Mouse (Mus musculus) hindbrain, postnatal 0 days (tissue): ENCODE results near the gene Cul7. TPM values are rescaled to one million over a fixed set of nuclear protein-coding genes. Genes with fewer than 3 reads are reported as not detected.

Source experiments
- ATAC-seq: fragments of 200-750 bp; cut with Nextera tagmentation; 2 replicates; pipeline ENCODE4 v1.8.0; 2017; ENCODE audit warnings: mild to moderate bottlenecking, moderate TSS enrichment, moderate library complexity
- DNase-seq: peaks from one replicate; pipeline ENCODE4 v3.0.0-alpha.2; 2015; ENCODE audit warnings: low spot score
- H3K27ac ChIP-seq: fragments of 300-500 bp; sonication (generic); 2 replicates; pipeline ENCODE4 v1.5.1; 2014; ENCODE audit warnings: mild to moderate bottlenecking
- H3K27me3 ChIP-seq: fragments of 300-500 bp; sonication (generic); 2 replicates; pipeline ENCODE4 v1.6.1; 2014; ENCODE audit warnings: low read length, mixed read lengths; ENCODE audit not compliant: insufficient read depth
- H3K36me3 ChIP-seq: fragments of 300-500 bp; sonication (generic); 2 replicates; pipeline ENCODE4 v1.6.1; 2014; ENCODE audit warnings: low read length, mixed read lengths; ENCODE audit not compliant: insufficient read depth
- H3K4me1 ChIP-seq: fragments of 300-500 bp; sonication (generic); 2 replicates; pipeline ENCODE4 v1.6.1; 2014; ENCODE audit warnings: antibody characterized with exemption, low read length, mixed read lengths; ENCODE audit not compliant: insufficient read depth
- H3K4me2 ChIP-seq: fragments of 300-500 bp; sonication (generic); 2 replicates; pipeline ENCODE4 v1.6.1; 2014; ENCODE audit warnings: low read depth, mild to moderate bottlenecking, low read length, moderate library complexity, mixed read lengths
- H3K4me3 ChIP-seq: fragments of 300-500 bp; sonication (generic); 2 replicates; pipeline ENCODE4 v1.5.1; 2014; ENCODE audit warnings: low read length
- H3K9ac ChIP-seq: fragments of 300-500 bp; sonication (generic); replicated peaks from 2 replicates; pipeline ENCODE4 v1.6.1; 2014; ENCODE audit warnings: mild to moderate bottlenecking, low read length, moderate library complexity, mixed read lengths
- H3K9me3 ChIP-seq: fragments of 300-500 bp; sonication (generic); 2 replicates; pipeline ENCODE4 v1.6.1; 2016; ENCODE audit warnings: low read length, mixed read lengths
- CTCF ChIP-seq: IDR thresholded peaks from 2 replicates; pipeline ENCODE4 v1.5.1; 2016; ENCODE audit warnings: antibody characterized with exemption, control low read depth, low read depth
- WGBS: fragments of 180-500 bp; shearing (Covaris S2); extraction: QIAGEN DNeasy Blood & Tissue Kit; methylation state at CpG from one replicate; pipeline ENCODE4 v1.1.7; 2014; 5-methylcytosine and 5-hydroxymethylcytosine counted together
- polyA plus RNA-seq: library from polyadenylated mRNA; unstranded; fragments of >200 nt; fragmentation: Nextera tagmentation; extraction: Ambion mirVana; gene quantifications from 2 replicates; pipeline ENCODE4 v1.2.1, GENCODE M21; 2015
- total RNA-seq: library from RNA; depleted of rRNA; stranded (reverse); fragments of >200 nt; gene quantifications from 2 replicates; pipeline ENCODE4 v1.2.3, GENCODE M21; 2014

Cul7 gene
- total and polyA plus RNA-seq, 2 experiments from 2014 or later, result 26.8 to 92.2 TPM

DNA sequence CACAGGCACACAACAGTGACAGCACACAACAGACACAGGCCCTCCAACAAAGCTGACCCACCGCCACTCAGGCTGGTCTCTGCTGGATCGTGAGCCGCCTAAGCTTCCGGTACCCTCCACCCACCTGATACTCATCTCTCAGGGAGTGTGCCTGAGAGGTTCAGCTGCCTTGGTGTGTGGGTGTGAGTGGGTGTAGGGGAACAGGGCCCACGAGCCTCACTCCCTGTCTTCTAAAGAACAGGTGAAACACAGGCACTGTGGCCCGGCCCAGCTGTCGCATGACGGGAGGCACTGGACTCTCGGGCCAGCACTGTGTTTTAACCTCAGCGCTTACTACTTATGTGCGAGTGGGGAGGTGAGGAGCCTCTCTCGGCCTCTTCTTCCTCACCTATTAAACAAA lies 52.0 kb downstream of the Cul7 start:
- DNase-seq, result no peak
- Histone ChIP-seq H3K4me3 (no peak overlapping the region), H3K4me2 (peak overlapping the region; percentile 33; the same call in 1 of the 2 replicates), H3K27ac (no peak overlapping the region), H3K9ac (peak overlapping the region; percentile 22; the same call in 1 of the 2 replicates), H3K4me1 (peaks cover 14% of the 10 kb centered on the region), H3K27me3 (no peaks in the 10 kb centered on the region), H3K36me3 (0 out of 2 replicates have a peak, but pooled peaks cover 12% of the 10 kb centered on the region), H3K9me3 (no peaks in the 10 kb centered on the region)
- ATAC-seq, result no peak
- 82% methylated on average over 12 of the region's 12 CpGs for WGBS
- TF ChIP-seq CTCF, result no peak

DNA sequence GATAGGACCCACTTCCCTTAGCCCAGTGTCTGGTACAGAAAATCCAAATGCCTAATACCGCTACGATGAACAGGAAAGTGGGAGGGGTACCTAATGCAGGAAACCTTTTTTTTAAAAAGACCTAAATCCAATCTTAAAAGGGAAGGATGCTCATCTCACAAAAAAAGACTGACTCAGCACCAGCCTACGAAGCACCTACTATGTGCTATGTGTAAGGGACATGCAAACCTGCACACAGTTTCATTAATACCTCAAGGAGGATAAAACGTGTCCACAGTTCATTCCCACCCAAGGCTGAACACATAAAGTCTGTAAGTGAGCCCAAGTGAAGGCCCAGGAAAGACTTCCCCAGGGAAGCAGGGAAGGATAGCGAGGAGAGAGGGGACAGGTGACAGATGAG lies 52.4 kb downstream of the Cul7 start:
- ATAC-seq, result no peak
- peaks cover 14% of the 10 kb centered on the region for H3K4me1 ChIP-seq
- no peak overlapping the region for H3K4me2 ChIP-seq
- TF ChIP-seq CTCF, result no peak
- no peak for DNase-seq
- H3K36me3 ChIP-seq, result 0 out of 2 replicates have a peak, but pooled peaks cover 12% of the 10 kb centered on the region
- WGBS, result 80% methylated on average over 5 of the region's 5 CpGs
- H3K9ac ChIP-seq, result peak overlapping the region; percentile 87; the same call in 1 of the 2 replicates
- H3K27me3 ChIP-seq, result no peaks in the 10 kb centered on the region
- H3K27ac ChIP-seq, result no peak overlapping the region
- H3K4me3 ChIP-seq, result no peak overlapping the region
- H3K9me3 ChIP-seq, result no peaks in the 10 kb centered on the region

DNA sequence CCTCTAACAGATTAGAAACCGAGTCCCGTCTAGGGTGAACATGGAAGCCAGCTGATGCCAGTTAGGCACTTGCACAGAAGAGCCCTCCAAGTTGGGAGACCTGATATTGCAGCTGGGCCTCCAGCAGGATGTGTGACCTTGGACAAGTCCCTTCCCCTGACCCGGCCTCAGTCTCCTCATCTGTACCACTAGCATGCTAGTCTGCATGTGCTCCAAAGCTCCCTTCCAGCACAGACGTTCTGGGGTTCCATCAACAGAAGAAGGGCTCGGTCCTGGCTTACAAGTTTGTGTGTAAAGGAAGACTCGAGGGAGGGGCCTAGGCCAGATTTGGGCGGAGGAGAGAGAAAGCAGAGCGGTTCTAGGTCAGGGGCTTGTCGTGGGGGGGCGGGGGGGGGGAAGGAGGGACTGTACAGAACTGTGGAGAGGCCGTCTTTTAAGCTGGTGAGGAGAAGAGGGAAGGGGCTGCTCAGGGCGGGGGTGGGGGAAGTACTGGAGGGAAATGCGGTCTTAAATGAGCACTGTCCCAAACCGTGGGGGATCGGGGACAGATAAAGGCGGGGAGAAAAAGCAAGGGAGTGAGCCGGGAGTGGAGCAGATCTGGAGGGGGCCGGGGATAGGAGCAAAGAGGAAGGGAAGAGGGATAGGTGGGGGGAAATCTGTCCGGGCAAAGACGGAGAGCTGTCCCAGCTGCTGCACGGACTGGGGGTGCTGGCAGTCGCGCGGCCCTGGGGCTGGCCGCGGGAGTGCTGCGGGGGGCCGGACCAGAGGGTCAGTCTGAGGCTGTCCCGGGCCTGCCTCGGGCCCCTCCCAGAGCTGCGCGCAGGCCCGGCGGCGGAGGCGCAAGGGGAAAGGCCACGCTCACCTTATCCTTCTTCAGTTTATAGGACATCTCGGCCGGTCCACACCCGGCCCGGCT lies 54.1 kb downstream of the Cul7 start:
- ATAC-seq, result peak; percentile 65
- no peaks in the 10 kb centered on the region for H3K9me3 ChIP-seq
- H3K27me3 ChIP-seq, result no peaks in the 10 kb centered on the region
- H3K9ac ChIP-seq, result peak overlapping the region; percentile 87
- 6% methylated on average over 33 of the region's 41 CpGs for WGBS
- H3K4me2 ChIP-seq, result peak overlapping the region; percentile 69
- peaks cover 14% of the 10 kb centered on the region for H3K4me1 ChIP-seq
- peak overlapping the region; percentile 89 for H3K27ac ChIP-seq
- no peaks in the 10 kb centered on the region for H3K36me3 ChIP-seq
- no peak for DNase-seq
- H3K4me3 ChIP-seq, result peak overlapping the region; percentile 92
- no peak for TF ChIP-seq CTCF

DNA sequence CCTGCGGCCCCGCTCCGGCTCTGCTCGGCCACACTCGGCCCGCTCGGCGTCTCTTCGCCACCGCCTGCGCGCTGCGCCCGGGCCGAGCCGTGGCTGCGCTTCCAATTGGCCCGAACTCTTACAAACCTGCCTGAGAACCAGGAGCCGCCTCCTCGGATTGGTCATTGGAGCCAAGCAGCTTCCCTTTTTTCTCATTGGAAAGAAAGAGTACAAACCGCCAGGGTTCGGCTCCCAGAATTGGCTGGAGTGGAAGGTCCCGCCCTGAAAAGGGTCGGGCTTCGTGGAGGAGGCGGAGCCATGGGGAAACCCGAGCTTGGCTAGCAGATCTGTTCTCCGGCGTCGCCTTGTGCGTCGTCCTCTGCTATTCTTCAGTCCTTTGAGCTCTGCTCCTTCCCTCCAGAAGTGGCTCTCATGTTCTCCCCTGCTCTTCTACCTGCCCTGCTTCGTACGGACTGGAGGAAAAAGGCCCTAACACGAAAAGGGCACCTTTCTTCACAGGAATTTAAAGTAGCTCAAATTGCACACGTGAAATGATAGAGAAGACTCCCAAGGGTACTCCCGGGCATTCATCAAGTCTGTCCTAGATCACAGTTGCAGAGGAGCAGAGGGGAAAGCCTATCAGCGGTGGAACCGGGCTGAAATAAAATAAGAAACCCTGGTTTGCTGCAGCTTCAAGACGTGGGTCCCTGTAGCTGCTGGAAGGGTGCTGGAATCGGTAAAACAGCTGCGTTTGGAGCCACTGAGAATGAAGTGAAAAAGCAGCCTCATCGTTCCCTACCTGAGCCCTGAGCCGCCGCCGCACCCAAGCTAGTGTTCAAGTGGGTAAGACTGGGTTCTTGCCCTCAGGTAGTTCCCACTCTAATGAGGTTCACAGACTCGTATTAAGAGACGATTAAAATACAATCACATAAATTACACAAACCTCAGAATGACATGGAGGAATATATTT lies 55.0 kb downstream of the Cul7 start, which contains the start of gene Ppp2r5d:
Gene Ppp2r5d, minus strand, starts transcription at position 225 of the 949 bp plus-strand sequence.
- TF ChIP-seq CTCF, result peak; percentile 16
- Histone ChIP-seq H3K9ac (peak within 1 kb of the TSS; percentile 87), H3K9me3 (no peaks in the 10 kb centered on the region), H3K36me3 (no peaks in the 10 kb centered on the region), H3K4me1 (peaks cover 14% of the 10 kb centered on the region), H3K4me3 (peak within 1 kb of the TSS; percentile 92), H3K27me3 (no peaks in the 10 kb centered on the region), H3K4me2 (peak within 1 kb of the TSS; percentile 69), H3K27ac (peak within 1 kb of the TSS; percentile 89)
- WGBS, result 2% methylated on average over 48 of the region's 48 CpGs
- ATAC-seq, result peak; percentile 96
- peak; percentile 99 for DNase-seq

DNA sequence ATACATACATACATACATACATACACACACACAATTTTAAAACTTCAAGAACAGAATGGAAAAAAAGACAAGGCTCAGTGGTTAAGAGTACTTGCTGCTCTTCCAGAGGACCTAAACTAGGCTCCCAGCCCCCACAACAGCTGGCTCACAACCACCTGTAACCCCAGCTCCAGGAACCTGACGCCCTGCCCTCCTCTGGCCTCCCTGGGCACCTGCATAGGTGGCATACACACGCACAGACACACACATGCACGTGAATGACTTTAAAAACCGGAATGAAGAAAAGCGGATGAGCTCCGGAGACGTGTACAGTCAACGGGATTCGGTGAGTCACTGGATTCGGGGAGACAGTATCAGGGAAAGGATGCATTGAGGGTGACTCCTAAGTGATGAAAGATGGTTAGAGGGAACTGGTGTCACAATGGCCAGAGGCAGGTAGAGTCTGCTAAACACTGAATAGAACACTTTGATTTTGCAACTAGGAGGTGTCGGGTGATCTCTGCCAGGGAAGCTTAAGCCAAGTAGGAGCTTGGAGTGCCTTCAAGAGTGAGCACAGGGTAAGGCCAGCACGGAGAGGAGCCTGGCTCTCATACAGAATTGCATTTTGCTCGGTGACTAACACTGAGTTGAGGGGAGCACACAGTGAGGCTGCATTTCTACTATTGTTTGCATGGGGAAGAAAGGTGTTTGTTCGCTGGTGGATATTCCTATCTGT lies 56.4 kb downstream of the Cul7 start:
- H3K36me3 ChIP-seq, result no peaks in the 10 kb centered on the region
- TF ChIP-seq CTCF, result no peak
- peaks cover 14% of the 10 kb centered on the region for H3K4me1 ChIP-seq
- ATAC-seq (no peak), DNase-seq (no peak)
- H3K4me2 ChIP-seq, result no peak overlapping the region
- WGBS, result 92% methylated on average over 14 of the region's 14 CpGs
- no peak overlapping the region for H3K4me3 ChIP-seq
- H3K9me3 ChIP-seq, result no peaks in the 10 kb centered on the region
- H3K27ac ChIP-seq, result no peak overlapping the region
- H3K27me3 ChIP-seq, result no peaks in the 10 kb centered on the region
- H3K9ac ChIP-seq, result no peak overlapping the region
